Mouse (Mus musculus) ES-Bruce4 (cell line): ENCODE measurements at regions not wholly inside any gene's neighbourhood (a gene's known extent, or its start where the extent isn't known, plus 50 kb on each side); places are given as distances from the start of the nearest gene placed in this dataset.

Source experiments
- H3K27ac ChIP-seq: 2 replicates; pipeline ENCODE4 v1.5.1; 2012; ENCODE audit warnings: low read length, inconsistent platforms; ENCODE audit not compliant: insufficient read depth
- H3K27me3 ChIP-seq: 2 replicates; pipeline ENCODE4 v1.6.1; 2012; ENCODE audit warnings: mild to moderate bottlenecking, low read length, inconsistent platforms; ENCODE audit not compliant: control insufficient read depth, poor library complexity, insufficient read depth, severe bottlenecking
- H3K36me3 ChIP-seq: 2 replicates; pipeline ENCODE4 v1.6.1; 2012; ENCODE audit warnings: inconsistent platforms, mild to moderate bottlenecking, low read length, moderate library complexity; ENCODE audit not compliant: control insufficient read depth, poor library complexity, insufficient read depth, severe bottlenecking
- H3K4me1 ChIP-seq: one replicate; pipeline ENCODE4 v1.8.1; 2011; ENCODE audit warnings: low read length; ENCODE audit not compliant: control insufficient read depth, insufficient read depth
- H3K4me3 ChIP-seq: 2 replicates; pipeline ENCODE4 v1.5.1; 2011; ENCODE audit warnings: low read depth, mild to moderate bottlenecking, low read length
- H3K9ac ChIP-seq: 2 replicates; pipeline ENCODE4 v1.6.1; 2012; ENCODE audit warnings: low read depth, mild to moderate bottlenecking, inconsistent platforms; ENCODE audit not compliant: poor library complexity, severe bottlenecking
- H3K9me3 ChIP-seq: replicated peaks from 2 replicates; pipeline ENCODE4 v1.6.1; 2012; ENCODE audit warnings: mild to moderate bottlenecking, low read length, inconsistent platforms; ENCODE audit not compliant: control insufficient read depth, poor library complexity, insufficient read depth, severe bottlenecking
- CTCF ChIP-seq: IDR thresholded peaks from one replicate; pipeline ENCODE4 v1.8.1; 2011; ENCODE audit warnings: low read depth, low read length
- EP300 ChIP-seq: IDR thresholded peaks from 2 replicates; pipeline ENCODE4 v1.6.1; 2011; ENCODE audit warnings: low read depth, low read length; ENCODE audit not compliant: insufficient read depth
- POLR2A ChIP-seq: IDR thresholded peaks from one replicate; pipeline ENCODE4 v1.8.1; 2011; ENCODE audit warnings: low read length; ENCODE audit not compliant: insufficient read depth

GRCm38 (mm10) chr13:34576392-34576791 lies 76.9 kb downstream of the Pxdc1 start:
- Histone ChIP-seq H3K4me1 (no peaks in the 10 kb centered on the region), H3K9me3 (no peaks in the 10 kb centered on the region), H3K27ac (no peak overlapping the region), H3K4me3 (no peak overlapping the region), H3K36me3 (no peaks in the 10 kb centered on the region), H3K27me3 (no peaks in the 10 kb centered on the region), H3K9ac (no peak overlapping the region)
- no peak for TF ChIP-seq EP300
- TF ChIP-seq CTCF: no peak
- no peak for TF ChIP-seq POLR2A

GRCm38 (mm10) chr13:34575997-34576314 lies 77.3 kb downstream of the Pxdc1 start:
- no peak overlapping the region for H3K4me3 ChIP-seq
- H3K4me1 ChIP-seq: no peaks in the 10 kb centered on the region
- no peaks in the 10 kb centered on the region for H3K36me3 ChIP-seq
- H3K27ac ChIP-seq: no peak overlapping the region
- TF ChIP-seq EP300 (no peak), POLR2A (no peak), CTCF (no peak)
- H3K9me3 ChIP-seq: no peaks in the 10 kb centered on the region
- H3K27me3 ChIP-seq: no peaks in the 10 kb centered on the region
- H3K9ac ChIP-seq: no peak overlapping the region

GRCm38 (mm10) chr13:34575179-34575996 lies 77.9 kb downstream of the Pxdc1 start:
- Histone ChIP-seq H3K9ac (no peak overlapping the region), H3K27me3 (no peaks in the 10 kb centered on the region)

GRCm38 (mm10) chr13:34569312-34569711 lies 84.0 kb downstream of the Pxdc1 start:
- H3K9ac ChIP-seq: no peak overlapping the region
- no peaks in the 10 kb centered on the region for H3K27me3 ChIP-seq
- no peaks in the 10 kb centered on the region for H3K4me1 ChIP-seq
- no peak overlapping the region for H3K27ac ChIP-seq
- TF ChIP-seq POLR2A (no peak), EP300 (no peak), CTCF (no peak)
- H3K9me3 ChIP-seq: no peaks in the 10 kb centered on the region
- H3K4me3 ChIP-seq: no peak overlapping the region
- H3K36me3 ChIP-seq: no peaks in the 10 kb centered on the region

More at GRCm38 (mm10) chr13:34575179-34575996, 77.9 kb downstream of the Pxdc1 start:
- H3K9me3 ChIP-seq: no peaks in the 10 kb centered on the region
- H3K4me1 ChIP-seq: no peaks in the 10 kb centered on the region
- no peak for TF ChIP-seq EP300
- no peak for TF ChIP-seq CTCF
- no peak for TF ChIP-seq POLR2A
- H3K27ac ChIP-seq: no peak overlapping the region
- H3K36me3 ChIP-seq: no peaks in the 10 kb centered on the region
- no peak overlapping the region for H3K4me3 ChIP-seq

- Histone ChIP-seq H3K27ac (no peak overlapping the region), H3K4me3 (no peak overlapping the region), H3K9ac (no peak overlapping the region), H3K4me1 (no peaks in the 10 kb centered on the region), H3K36me3 (no peaks in the 10 kb centered on the region), H3K27me3 (no peaks in the 10 kb centered on the region), H3K9me3 (no peaks in the 10 kb centered on the region)
- TF ChIP-seq CTCF: no peak
Observed at GRCm38 (mm10) chr13:34566687-34567086, 86.6 kb downstream of the Pxdc1 start.

GRCm38 (mm10) chr13:34550130-34550884 lies 103.0 kb downstream of the Pxdc1 start:
- no peak overlapping the region for H3K9ac ChIP-seq
- H3K9me3 ChIP-seq: no peaks in the 10 kb centered on the region
- no peak for TF ChIP-seq CTCF
- TF ChIP-seq POLR2A: no peak
- TF ChIP-seq EP300: no peak
- H3K36me3 ChIP-seq: no peaks in the 10 kb centered on the region
- no peak overlapping the region for H3K4me3 ChIP-seq
- no peaks in the 10 kb centered on the region for H3K4me1 ChIP-seq
- H3K27ac ChIP-seq: no peak overlapping the region
- no peaks in the 10 kb centered on the region for H3K27me3 ChIP-seq
